Mouse (Mus musculus) NIH3T3 (cell line): ENCODE measurements around the gene Prdm16.

ENCODE experiments used
- DNase-seq: peaks from one replicate; pipeline ENCODE4 v3.0.0-alpha.2; 2012; ENCODE audit warnings: low read depth

The Prdm16 gene

DNA sequence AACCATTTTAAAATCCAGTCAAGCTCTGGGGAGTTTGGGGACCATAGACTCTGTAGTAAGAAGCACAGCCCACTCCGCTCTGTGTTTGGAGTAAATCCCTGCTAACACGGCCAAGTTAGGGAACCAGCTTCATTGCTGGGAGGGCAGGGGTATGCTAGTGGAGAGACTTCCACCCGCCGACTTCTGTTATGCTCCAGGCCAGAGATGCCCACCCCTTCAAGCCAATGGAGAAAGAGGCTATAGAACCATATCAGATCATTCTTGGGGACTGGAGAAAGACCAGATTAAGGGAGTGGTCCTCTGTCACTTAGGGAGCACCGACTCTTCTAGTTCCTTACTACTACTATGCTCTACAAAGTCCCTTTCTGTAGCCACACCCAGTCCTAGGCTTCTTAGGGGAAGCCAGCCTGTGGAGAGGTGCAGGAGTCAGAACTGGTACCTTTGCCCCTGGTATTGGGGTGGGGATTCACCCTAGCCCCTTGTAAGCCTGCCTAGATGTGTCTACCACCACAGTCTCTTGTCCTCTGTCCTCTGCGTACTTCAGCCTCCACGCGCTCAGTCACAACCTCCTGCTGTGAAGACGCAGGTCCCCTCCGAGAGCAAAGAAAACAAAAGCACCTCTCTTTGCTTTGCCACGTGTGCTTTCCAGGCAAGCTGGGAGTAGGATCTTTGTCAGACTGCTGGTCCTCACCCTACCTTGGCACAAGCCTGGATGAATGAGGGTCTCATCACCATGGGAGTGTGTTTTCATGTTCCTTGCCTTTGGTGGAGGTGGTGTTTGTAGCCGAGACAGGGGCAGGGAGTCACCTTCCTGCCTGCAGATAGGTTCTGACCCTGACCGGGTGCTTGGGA is 3.1 kb upstream of the Prdm16 start:
- no peak for DNase-seq

DNA sequence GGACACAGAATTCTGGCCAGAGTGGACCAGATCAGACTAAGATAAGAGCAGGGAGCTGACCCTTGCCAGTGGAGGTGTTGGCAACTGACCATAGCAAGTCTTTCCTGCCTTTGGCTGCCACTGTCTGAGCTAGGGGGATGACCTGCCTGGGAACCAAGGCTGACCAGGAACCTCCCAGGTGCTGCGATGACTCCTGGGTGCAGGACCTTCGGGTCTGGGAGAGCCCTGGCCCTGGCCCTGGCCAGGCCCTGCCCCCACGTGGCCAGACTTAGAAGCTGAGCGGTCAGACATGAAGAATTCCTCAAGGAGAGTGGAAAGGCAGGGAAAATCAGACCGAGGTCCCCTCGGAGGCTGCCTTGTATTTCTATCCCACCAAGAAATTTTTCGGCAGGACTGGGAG is 2.5 kb upstream of the Prdm16 start:
- peak; percentile 14 for DNase-seq

DNA sequence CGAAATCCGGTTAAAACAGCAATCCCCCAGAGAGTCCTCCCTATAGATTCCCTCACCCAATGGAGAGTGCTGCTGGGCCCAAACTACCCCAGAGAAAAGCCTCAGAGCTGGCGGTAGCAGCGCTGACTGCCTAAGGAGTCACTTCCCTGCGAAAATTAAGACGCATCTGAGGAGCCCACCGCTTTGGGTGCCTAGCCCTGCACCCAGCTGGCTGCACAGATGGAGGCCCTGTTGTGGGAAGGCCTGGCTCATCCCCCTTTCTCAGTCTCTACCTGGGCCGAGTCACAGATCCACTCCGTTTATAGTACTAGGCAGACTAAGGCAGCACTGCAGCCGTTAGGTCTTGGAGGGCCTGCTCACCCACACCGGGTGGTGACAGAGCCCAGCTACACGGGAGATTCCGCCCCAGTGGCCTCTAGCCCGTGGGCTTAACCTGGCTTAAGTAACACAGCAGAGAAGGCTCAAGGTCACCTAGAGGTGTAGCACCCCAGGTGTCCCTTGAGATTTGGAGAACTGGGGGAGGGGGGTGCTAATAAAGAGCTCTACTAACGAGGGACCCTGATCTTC is 1.7 kb upstream of the Prdm16 start:
- DNase-seq: no peak

DNA sequence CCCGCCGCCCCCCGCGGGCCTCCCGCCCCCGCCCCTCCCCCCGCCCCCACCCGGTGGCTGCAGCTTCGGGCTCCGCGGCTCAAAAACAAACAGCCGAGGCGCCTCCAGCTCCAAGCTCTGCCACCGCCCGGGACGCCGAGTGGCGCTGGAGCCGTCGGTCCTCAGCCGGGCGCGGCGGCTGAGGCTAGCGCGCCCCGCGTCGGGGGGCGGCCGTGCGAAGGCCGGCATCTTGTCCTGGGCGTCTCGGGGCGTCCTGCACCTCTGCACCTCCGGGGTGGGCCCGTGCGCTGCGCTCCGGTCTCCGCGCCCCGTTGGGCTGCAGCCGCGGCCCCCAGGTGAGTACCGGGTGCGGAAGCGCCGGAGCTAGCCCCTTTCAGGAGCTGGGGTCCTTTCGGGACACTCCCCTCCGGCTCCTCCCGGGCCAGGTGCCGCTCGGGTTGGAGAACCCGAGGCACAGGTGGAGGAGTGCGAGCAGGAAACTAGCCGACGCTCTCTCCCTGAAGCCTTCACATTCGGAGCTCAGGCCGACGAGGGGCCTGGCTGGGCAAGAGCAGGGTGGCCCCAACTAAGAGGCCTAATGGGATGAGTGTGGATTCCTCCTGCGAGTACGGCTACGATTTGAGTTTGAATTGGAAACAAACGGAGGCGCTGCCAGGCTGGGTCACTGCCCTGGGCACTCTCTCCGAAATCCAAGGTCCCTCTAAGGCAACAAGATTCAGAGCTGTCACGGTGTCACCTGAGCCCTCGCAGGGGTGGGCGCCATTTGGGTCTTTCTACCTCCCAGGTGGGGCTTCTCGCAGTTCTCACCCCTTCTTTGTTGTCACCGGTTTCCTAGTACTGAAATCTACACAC is 1.0 kb upstream of the Prdm16 start:
- no peak for DNase-seq

DNA sequence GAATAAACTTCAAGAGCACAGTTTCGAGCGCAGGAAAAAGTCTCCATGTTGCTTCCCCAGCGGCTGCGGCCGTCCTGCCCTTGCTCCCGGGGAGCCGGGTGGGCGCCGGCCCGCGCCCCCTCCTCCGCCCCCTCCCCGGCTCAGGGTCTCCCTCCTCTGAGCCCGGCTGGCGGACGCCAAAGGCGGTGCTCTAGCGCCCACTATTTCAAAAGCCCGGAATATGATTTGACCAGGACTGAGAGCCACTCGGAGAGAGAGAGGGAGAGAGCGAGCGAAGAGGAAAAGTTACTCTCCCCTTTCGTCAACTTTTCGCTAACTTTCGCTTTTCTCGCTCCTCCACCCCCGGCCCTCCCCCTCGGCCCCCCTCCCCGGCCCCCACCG is 630 bp downstream of the Prdm16 start:
- no peak for DNase-seq

DNA sequence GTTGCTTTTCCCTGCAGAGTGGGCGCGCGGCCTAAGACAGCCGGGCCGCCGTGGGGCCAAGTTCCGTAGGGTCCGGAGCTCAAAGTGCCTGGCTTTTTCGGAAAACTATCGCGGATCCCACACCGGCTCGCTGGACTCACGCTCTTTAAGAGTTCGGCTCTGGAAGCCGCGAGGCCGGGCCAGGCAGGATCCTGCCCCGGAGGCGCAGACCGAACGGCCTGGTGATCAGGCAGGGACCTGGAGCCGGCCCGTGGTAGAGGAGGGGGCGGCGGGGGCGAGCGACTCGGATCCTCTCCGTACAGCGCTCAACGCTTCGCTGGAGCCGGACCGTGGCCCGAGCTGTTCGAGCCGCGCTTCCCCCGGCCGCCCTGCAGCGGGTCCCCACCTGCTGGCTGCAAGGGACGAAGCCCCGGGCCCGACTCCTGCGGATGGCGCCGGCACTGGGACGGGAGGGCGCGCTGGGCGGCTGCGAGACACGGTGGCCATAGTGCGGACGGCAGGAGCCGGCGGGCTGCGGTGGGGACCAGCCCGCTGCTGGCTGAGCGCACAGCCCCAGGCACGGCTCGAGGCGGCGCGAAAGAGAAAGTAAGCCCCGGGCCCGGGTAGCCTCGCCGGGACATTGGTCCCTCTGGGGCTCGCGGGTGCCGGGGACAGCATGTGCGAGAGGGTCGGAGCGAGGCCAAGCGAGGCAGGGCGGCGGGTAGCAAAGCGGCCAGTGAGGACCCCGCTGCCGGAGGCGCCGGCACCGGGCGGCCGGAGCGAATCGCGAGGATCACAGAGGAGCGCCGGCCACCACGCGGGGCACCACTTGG is 1.2 kb downstream of the Prdm16 start:
- DNase-seq: no peak

DNA sequence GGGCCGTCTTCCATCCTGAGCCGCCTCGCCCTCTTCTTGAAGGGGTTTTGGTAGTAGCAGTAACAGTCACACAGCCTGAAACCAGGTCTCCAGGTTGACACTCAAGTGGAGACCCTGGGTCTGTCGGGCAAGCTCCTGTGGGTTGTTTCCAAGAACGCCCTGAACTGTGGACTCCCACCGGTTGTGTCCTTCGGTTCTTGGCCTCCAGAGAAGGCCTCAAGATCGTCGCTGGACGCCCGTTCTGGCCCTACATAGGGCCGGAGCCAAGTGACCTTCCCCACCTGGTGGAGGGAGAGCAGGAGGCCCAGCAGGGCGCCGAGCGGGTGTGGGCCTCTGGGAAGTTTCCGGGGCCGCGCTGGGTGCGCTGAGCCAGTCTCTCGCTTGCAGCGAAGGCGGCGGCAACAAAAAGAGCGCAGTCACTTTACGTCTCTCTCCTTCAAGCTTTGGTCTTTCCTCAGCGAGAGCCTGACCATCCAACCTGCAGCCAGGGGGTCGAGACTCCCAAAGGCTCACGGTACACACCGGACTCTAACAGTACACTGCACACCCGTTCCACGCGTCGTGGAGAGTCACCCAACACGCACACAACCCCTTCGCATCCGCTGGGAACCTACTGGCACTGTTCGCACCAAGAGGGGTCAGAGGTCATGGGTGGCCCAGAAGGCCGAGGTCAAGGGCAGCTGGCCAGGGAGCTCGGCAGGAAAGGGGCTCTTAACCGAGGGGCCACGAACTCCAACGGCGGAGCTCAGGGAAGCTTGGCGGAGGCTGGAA is 2.0 kb downstream of the Prdm16 start:
- no peak for DNase-seq

DNA sequence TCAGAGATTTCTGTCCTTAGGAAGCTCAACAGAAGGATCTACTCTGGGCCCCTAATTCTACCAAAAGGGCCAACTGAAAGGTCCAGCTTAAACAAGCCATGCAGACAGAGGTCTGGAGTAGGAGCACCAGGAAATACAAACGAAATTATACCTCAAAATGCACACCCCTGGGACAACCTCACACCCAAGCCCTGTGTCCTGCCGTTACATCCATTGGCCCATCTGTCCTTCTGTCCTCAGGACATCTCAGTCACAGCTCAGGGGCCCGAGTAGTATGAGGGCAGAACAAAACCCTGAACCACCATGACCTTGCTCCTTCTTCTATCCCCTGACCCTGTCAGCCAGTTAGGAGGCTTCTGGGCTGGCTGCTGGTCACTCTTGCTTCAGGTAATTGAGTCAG is 2.7 kb downstream of the Prdm16 start:
- DNase-seq: no peak

DNA sequence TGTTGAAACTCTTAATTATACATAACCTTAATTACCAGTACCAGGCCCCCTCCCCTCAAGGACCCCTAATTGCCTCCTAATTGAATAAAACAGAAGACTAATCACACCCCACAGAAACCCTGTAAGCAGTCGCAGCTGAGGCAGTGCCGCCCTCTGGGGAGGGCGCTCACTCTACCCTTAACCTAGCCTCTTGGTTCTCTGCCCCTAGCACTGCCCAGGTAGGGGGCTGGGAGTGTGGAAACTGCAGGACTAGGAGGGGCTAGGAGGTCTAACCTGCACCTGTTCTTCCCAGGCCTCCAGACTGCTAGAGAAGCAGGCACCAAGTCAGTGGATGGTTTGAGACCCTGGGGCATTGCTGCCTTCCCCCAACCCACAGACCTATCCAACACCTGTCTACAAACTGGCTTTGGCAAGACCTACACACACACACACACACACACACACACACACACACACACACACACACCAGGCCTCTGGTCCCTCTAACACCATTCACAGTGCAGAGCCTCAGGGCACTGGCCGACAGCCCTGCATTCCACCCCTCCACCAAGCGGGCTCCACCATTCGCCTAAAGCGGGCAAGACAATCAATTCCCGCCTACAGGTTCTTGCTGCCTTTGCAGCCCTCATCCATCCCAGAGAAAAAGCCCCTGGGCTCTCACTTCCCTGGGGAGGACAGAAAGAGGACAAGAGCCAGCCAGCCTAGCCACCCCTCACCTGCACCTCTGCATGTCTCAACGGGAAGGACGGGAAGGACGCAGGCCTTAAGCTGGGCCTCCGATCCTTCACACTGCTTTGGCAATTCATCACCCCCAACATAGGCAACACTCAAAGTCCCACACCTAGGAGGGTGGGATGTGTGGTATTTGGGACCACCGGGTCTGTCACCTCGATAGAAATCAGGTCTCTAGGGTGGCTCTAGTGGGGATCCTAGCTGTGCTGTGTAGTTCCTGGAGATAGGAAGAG is 3.6 kb downstream of the Prdm16 start:
- DNase-seq: no peak

DNA sequence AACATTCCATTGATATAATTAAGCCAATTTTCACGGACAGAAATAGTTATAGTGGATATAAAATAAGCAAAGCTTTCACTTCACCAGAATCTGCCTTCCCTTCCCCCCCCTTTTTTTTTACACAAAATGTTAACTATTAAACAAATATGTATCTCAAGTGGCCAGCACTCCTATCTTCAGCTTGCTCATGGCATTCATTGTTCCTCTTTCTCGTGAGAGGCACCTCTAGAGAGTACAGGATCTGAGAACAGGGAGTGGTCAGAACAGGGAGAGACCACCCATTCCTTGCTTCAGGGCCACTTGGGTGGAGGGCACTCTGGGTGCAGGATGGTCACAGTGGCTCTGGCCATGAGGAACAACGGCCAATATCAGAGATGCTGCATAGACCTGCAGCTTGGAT is 5.9 kb downstream of the Prdm16 start:
- DNase-seq: no peak

DNA sequence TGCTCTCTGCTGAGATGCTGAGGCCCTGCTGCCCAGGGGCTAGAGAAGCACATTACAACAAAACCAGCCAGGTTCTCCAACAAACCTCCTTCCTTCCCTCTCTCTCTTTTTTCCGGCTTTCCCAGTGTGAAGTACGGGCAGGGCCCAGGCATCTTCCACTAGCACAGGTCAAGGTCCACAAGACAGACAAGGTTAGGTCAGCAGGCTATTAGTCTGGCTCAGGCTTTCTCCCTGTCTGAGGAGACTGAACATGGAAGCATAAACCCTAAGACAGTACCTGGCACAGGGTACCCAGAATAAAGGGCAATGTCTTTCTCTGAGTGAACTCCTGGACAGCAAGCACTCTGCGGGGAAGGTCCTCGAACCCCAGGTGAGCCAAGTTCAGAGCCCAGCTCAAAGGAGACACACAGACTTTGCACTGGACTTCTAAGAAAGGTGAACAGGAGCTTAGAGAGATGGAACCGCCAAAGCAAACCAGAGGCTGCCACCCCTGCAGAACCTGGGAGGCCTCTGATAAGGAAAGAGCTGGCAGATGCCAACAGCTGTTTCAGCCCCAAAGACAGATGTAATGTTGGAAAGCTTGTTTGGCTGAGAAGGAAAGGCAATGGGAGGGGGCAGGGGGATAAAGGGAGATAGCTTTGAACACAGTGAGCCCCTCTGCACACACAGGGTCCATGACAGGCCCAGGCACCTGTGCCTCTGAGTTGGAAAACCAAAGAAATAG is 9.1 kb downstream of the Prdm16 start:
- DNase-seq: no peak

DNA sequence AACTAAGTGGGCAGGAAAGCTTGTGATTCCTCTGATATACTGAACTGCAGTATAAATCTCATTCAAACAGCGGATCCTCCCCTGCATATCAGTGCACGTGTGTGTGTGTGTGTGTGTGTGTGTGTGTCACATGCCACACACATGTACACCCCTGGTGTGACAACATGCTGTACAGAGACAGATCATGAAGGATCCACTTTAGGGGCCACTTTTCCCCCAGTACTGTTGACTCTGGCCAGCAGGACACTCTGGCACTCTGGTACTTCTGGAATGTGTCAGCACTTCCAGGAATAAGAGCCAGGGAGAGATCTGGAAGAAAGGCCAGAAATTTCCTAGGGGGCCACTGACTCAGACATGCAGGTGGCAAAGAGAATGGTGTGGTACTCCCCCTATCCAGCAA is 10.4 kb downstream of the Prdm16 start:
- DNase-seq: no peak

DNA sequence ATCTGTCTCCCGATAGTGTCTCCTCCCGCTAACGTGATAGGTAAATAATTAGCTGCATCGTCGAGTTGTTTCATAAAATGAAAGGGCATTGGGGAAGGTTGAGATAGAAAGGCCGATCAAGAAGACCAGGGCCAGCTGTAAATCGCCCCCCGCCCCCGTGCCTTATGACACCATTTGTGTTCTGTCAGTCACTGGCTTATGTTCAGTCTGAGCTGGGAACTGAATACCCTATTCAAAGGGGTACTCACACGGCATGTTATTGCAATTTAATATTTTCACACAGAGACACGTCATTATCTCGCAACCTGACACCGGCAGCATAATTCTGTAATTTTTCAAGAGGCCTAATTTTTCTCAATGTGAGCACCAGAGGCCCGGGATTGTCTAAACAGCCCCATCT is 11.0 kb downstream of the Prdm16 start:
- DNase-seq: no peak

DNA sequence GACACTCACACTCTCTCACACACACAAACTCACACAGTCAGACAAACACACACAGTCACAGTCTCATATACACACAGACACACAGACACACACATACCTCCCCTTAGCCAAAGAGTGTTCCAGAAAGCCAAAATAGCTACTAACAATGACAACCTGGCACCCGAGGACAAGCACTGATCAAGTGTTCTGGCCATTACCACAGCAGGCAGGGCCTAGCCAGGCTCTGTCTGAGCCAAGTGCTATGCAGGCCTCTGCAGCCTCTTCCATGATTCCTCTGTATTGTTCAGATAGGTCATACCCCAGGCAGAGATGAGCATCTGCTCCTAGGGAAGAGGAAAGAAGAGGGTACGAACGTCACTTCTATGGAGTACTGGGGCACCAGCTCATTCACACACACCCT is 13.4 kb downstream of the Prdm16 start:
- no peak for DNase-seq

DNA sequence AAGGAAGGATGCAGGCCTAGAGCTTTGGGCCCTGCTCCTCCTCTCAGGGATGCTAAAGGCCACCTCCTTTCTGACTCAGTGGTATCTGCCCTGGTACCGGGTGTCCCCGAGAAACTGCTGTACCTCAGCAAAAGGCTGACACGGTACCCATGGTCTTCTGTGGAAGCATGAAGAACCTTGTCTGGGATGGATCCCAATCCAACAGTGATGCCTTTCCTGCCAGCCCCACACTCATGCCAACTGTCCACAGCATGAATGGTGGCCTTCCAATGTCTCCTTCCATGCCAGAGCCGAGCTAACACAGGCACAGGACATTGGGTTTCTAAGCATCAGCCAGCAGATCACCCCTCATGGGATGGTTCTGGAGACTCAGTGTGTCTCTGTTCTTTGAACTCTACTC is 14.2 kb downstream of the Prdm16 start:
- no peak for DNase-seq

DNA sequence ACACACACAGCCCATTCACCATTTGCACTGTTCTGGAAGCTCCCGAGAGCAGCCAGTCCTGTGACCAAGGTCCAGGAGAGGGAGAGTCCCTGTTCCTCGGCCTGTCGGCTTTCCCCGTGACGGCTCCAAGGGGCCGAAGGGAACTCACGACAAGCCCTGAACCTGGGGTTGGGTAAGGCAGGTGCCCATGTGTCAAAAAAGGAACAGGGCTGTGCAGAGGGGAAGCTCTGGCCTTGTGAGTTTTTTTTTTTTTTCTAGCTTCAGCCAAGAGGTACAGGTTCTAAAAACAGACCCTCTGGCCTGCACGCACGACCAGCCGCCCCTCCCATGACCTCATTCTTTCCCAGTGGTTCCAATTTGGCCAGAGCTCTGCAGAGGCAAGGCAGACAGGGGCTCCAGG is 25.5 kb downstream of the Prdm16 start:
- no peak for DNase-seq

DNA sequence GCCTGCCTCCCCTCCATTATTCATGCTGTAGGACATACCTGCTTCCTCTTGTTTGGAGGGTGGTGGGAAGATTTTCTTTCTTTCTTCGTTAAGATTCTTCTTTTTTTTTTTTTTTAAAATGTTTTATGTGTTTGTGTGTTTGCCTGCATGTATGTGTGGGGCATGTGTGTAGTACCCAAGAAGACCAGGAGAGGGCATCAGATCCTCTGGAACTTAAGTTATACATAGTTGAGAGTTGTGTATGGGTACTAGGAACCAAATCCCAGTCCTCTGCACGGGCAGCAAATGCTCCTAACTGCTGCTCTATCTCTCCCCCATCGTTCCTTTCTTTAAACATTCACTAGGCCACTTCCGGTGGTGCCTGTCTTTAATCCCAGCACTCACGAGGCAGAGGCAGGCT is 28.9 kb downstream of the Prdm16 start:
- DNase-seq: no peak

DNA sequence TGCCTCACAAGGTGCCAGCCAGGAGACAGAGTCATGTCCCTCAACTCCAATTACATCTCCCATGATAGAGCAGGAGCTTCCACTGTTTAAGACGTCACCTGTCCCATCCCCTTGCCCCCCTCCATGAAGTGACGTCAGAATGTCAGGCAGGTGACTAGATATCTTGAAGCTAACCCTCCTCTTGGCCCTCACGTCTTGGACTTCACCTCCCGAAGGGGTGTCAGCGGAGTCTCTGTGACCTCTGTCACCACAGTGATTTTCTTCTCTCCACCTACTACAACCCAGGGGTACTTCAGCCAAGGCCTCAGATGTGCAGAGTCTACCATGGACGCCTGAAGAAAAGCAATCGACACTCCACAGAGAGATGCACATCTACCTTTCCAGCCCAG is 32.2 kb downstream of the Prdm16 start:
- DNase-seq: no peak

DNA sequence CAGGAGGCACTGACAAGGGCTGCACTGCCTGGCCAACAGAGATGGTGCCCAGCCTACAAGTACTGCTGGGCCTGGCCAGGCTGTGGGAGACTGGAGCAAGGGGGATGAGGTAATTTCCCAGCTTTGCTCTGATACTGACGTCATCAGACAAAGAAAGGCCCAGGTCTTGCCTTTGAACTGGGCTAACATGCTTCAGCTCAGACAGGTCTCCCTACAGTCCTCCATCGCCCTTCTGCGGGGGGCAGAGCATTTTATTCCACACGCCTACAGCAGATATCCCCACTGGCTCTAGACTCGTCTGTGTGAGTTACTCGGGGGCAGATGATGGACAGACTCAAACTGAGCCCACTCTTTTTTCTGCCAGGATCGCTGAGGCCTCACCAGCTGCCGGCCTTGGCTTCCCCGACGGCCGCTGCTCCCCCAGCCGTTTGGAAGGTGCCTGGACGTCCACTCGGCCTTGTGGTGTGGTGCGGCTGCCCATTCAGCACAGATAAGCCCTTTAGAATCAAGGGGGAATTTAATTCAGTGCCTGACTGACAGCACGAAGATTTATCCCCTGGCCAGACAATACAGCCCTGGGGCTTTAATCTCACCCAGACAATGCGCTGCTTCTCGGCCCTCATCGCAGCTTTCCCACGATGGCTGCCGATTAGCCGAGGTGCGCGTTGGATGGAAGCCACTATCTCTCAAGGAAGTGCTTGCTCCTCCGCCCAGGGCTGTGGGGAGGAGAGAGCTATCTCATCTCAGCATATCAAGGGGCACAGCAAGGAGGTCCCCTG is 32.8 kb downstream of the Prdm16 start:
- DNase-seq: no peak
